Mouse (Mus musculus) liver, embryonic 14.5 days (tissue): ENCODE data around the gene Dicer1.

Experiments
- CTCF ChIP-seq: IDR thresholded peaks from 2 replicates; pipeline ENCODE4 v1.5.1; 2016; ENCODE audit warnings: antibody characterized with exemption, low read depth, control low read depth
- EP300 ChIP-seq: IDR thresholded peaks from 2 replicates; pipeline ENCODE4 v1.6.1; 2016; ENCODE audit warnings: antibody characterized with exemption, low read depth

GRCm38 (mm10) chr12:104793486-104793885, 41.7 kb upstream of the Dicer1 start:
- TF ChIP-seq CTCF (no peak), EP300 (no peak)
